Comparison of ENCODE assay signal across 23 mouse cellular contexts in genomic region chr15:97799446-97799845, GRCm38 (mm10). TPM values are rescaled to one million over a fixed set of nuclear protein-coding genes. Genes with fewer than 3 reads are reported as not detected.
A peak's percentile ranks its signal among the peaks of the same experiment; 100 is the strongest.
DNase-seq lines count a peak whose midpoint lies in the region; ATAC-seq and TF ChIP-seq lines count a peak whose summit lies in the region.
"Had no signal": no experiment of that assay in that cellular context is flagged by ENCODE, and none has a peak within 500 bp of the region (broad histone marks: within the 10 kb centered on the region; RNA-seq: fewer than 3 reads in every experiment).

No protein-coding gene starts in this region.

- DNase-seq in heart, postnatal 4 days, result no peak
- no peak for DNase-seq in midbrain, embryonic 10.5 days (ENCODE audit: low spot score)
- DNase-seq in midbrain, postnatal 0 days (ENCODE audit: low spot score), result no peak
- DNase-seq: adrenal gland, postnatal 10 days; adrenal gland, postnatal 36 days; B cell, adult 2 months; cerebellum, adult 18-20 months; cerebellum, adult 9-10 months; cerebellum, postnatal 14 days; gastrocnemius, postnatal 10 days; gastrocnemius, postnatal 36 days; heart, postnatal 14 days; kidney, adult 11 months had no signal

- no peak for TF ChIP-seq CTCF in midbrain, postnatal 0 days (IDR thresholded peaks at IDR 0.05)

- peaks cover 31% of the 10 kb centered on the region for H3K4me1 ChIP-seq in forebrain, embryonic 12.5 days
- H3K4me1 ChIP-seq in forebrain, embryonic 16.5 days (replicated peaks; ENCODE audit: control insufficient read depth, insufficient read depth, low read length), result peaks cover 13% of the 10 kb centered on the region
- peaks cover 24% of the 10 kb centered on the region for H3K4me1 ChIP-seq in heart, embryonic 13.5 days
- H3K4me1 ChIP-seq in midbrain, embryonic 10.5 days, result peaks cover 56% of the 10 kb centered on the region
- H3K4me1 ChIP-seq in midbrain, postnatal 0 days (ENCODE audit: insufficient read depth, low read length), result peaks cover 5% of the 10 kb centered on the region; the same call in 1 of the 2 replicates
- H3K4me1 ChIP-seq: intestine, embryonic 15.5 days had no signal

- H3K36me3 ChIP-seq in forebrain, embryonic 12.5 days (replicated peaks), result peaks cover 58% of the 10 kb centered on the region
- H3K36me3 ChIP-seq in forebrain, embryonic 16.5 days (ENCODE audit: control insufficient read depth, insufficient read depth), result peaks cover 5% of the 10 kb centered on the region; the same call in 1 of the 2 replicates
- peaks cover 86% of the 10 kb centered on the region for H3K36me3 ChIP-seq in heart, embryonic 13.5 days
- peaks cover 74% of the 10 kb centered on the region for H3K36me3 ChIP-seq in midbrain, embryonic 10.5 days
- H3K36me3 ChIP-seq in midbrain, postnatal 0 days (ENCODE audit: insufficient read depth, low read length), result peaks cover 45% of the 10 kb centered on the region

- WGBS in forebrain, embryonic 12.5 days, result 88% methylated on average over 11 of the region's 11 CpGs
- WGBS in forebrain, embryonic 16.5 days, result 87% methylated on average over 11 of the region's 11 CpGs
- 87% methylated on average over 11 of the region's 11 CpGs for WGBS in heart, embryonic 13.5 days
- 84% methylated on average over 11 of the region's 11 CpGs for WGBS in midbrain, embryonic 10.5 days
- 69% methylated on average over 11 of the region's 11 CpGs for WGBS in midbrain, postnatal 0 days

- ATAC-seq in forebrain, embryonic 12.5 days (ENCODE audit: low FRiP score), result no peak
- no peak for ATAC-seq in forebrain, embryonic 16.5 days
- no peak for ATAC-seq in heart, embryonic 13.5 days (ENCODE audit: extremely low read depth, insufficient number of reproducible peaks, low FRiP score, low TSS enrichment)
- no peak for ATAC-seq in midbrain, postnatal 0 days (ENCODE audit: low FRiP score)
- ATAC-seq: forebrain, embryonic 14.5 days; intestine, embryonic 15.5 days; Patski had no signal

- no peaks in the 10 kb centered on the region for H3K27me3 ChIP-seq in forebrain, embryonic 12.5 days
- H3K27me3 ChIP-seq in forebrain, embryonic 16.5 days (replicated peaks; ENCODE audit: control insufficient read depth, insufficient read depth, low read length), result no peaks in the 10 kb centered on the region
- no peaks in the 10 kb centered on the region for H3K27me3 ChIP-seq in heart, embryonic 13.5 days (replicated peaks)
- no peaks in the 10 kb centered on the region; the same call in 1 of the 2 replicates for H3K27me3 ChIP-seq in midbrain, embryonic 10.5 days (ENCODE audit: low read depth, poor library complexity, severe bottlenecking)
- no peaks in the 10 kb centered on the region for H3K27me3 ChIP-seq in midbrain, postnatal 0 days (ENCODE audit: insufficient read depth, low read length)
- H3K27me3 ChIP-seq: CH12.LX; heart, embryonic 12.5 days; hindbrain, embryonic 15.5 days; intestine, embryonic 15.5 days; Patski had no signal

- 0 out of 2 replicates have a peak overlapping the region, but pooled peaks have one; percentile 20 for H3K27ac ChIP-seq in forebrain, embryonic 12.5 days
- no peak overlapping the region for H3K27ac ChIP-seq in forebrain, embryonic 16.5 days (ENCODE audit: low read length)
- H3K27ac ChIP-seq in heart, embryonic 13.5 days (replicated peaks), result 0 out of 2 replicates have a peak overlapping the region, but pooled peaks have one; percentile 15
- H3K27ac ChIP-seq in midbrain, embryonic 10.5 days (replicated peaks), result peak overlapping the region; percentile 55
- H3K27ac ChIP-seq in midbrain, postnatal 0 days (ENCODE audit: low read depth, low read length), result no peak overlapping the region
- H3K27ac ChIP-seq: hindbrain, embryonic 15.5 days; intestine, embryonic 15.5 days had no signal

- H3K4me2 ChIP-seq in forebrain, embryonic 12.5 days, result no peak overlapping the region
- no peak overlapping the region for H3K4me2 ChIP-seq in forebrain, embryonic 16.5 days (ENCODE audit: low read length)
- H3K4me2 ChIP-seq in heart, embryonic 13.5 days, result no peak overlapping the region
- H3K4me2 ChIP-seq in midbrain, postnatal 0 days (ENCODE audit: low read depth, low read length, poor library complexity, severe bottlenecking), result no peak overlapping the region
- H3K4me2 ChIP-seq: heart, embryonic 12.5 days; hindbrain, embryonic 15.5 days; intestine, embryonic 15.5 days had no signal

- no peak overlapping the region for H3K9ac ChIP-seq in forebrain, embryonic 12.5 days
- no peak overlapping the region for H3K9ac ChIP-seq in forebrain, embryonic 16.5 days (replicated peaks; ENCODE audit: low read depth, low read length)
- H3K9ac ChIP-seq in heart, embryonic 13.5 days, result no peak overlapping the region
- H3K9ac ChIP-seq in midbrain, postnatal 0 days (replicated peaks; ENCODE audit: low read length, poor library complexity, severe bottlenecking), result no peak overlapping the region
- H3K9ac ChIP-seq: heart, embryonic 12.5 days; hindbrain, embryonic 15.5 days; intestine, embryonic 15.5 days had no signal

- H3K9me3 ChIP-seq in forebrain, embryonic 12.5 days, result no peaks in the 10 kb centered on the region
- no peaks in the 10 kb centered on the region for H3K9me3 ChIP-seq in forebrain, embryonic 16.5 days (ENCODE audit: control insufficient read depth, low read length)
- H3K9me3 ChIP-seq in heart, embryonic 13.5 days, result no peaks in the 10 kb centered on the region
- H3K9me3 ChIP-seq in midbrain, embryonic 10.5 days (replicated peaks), result no peaks in the 10 kb centered on the region
- no peaks in the 10 kb centered on the region for H3K9me3 ChIP-seq in midbrain, postnatal 0 days (ENCODE audit: low read length)
- H3K9me3 ChIP-seq: G1E; hindbrain, embryonic 15.5 days; intestine, embryonic 15.5 days had no signal

- no peak overlapping the region for H3K4me3 ChIP-seq in forebrain, embryonic 12.5 days (replicated peaks)
- H3K4me3 ChIP-seq in forebrain, embryonic 16.5 days (replicated peaks; ENCODE audit: low read length), result no peak overlapping the region
- H3K4me3 ChIP-seq in heart, embryonic 13.5 days, result no peak overlapping the region
- no peak overlapping the region for H3K4me3 ChIP-seq in midbrain, embryonic 10.5 days
- H3K4me3 ChIP-seq in midbrain, postnatal 0 days (ENCODE audit: low read depth, low read length), result no peak overlapping the region
- H3K4me3 ChIP-seq: heart, embryonic 12.5 days; hindbrain, embryonic 15.5 days; intestine, embryonic 15.5 days had no signal

RNA-seq across cellular contexts. Expression of gene Slc48a1, which starts 21.1 kb away (rescaled TPM):
- polyA plus RNA-seq in forebrain, embryonic 12.5 days (2016; fragmentation: Nextera tagmentation; extraction: Ambion mirVana), result 36.6 and 38.1 TPM in 2 replicates
- polyA plus RNA-seq in forebrain, embryonic 16.5 days (2015; fragmentation: Nextera tagmentation; extraction: Ambion mirVana), result 72.9 and 78.2 TPM in 2 replicates
- polyA plus RNA-seq in heart, embryonic 13.5 days (2015; fragmentation: Nextera tagmentation; extraction: Ambion mirVana), result 70.2 and 70.8 TPM in 2 replicates
- total RNA-seq in heart, postnatal 4 days (2021), result 10 to 100 TPM; 58.7 to 59.2 TPM
- polyA plus RNA-seq in midbrain, embryonic 10.5 days (2016; fragmentation: Nextera tagmentation; extraction: Ambion mirVana), result 30.5 and 36.3 TPM in 2 replicates
- total RNA-seq in midbrain, postnatal 0 days (2014; rRNA removed), result 61.5 and 78.8 TPM in 2 replicates
- polyA plus RNA-seq in midbrain, postnatal 0 days (2015; fragmentation: Nextera tagmentation; extraction: Ambion mirVana), result 152 and 173 TPM in 2 replicates

RNA-seq across cellular contexts. Expression of gene Rapgef3, which starts 31.7 kb away (rescaled TPM):
- polyA plus RNA-seq in forebrain, embryonic 12.5 days (2016; fragmentation: Nextera tagmentation; extraction: Ambion mirVana), result 6.2 and 6.3 TPM in 2 replicates
- polyA plus RNA-seq in forebrain, embryonic 16.5 days (2015; fragmentation: Nextera tagmentation; extraction: Ambion mirVana), result 8.9 and 13.3 TPM in 2 replicates
- polyA plus RNA-seq in heart, embryonic 13.5 days (2015; fragmentation: Nextera tagmentation; extraction: Ambion mirVana), result 22.1 and 25.4 TPM in 2 replicates
- total RNA-seq in heart, postnatal 4 days (2021), result 10 to 100 TPM; 32.7 to 33.4 TPM
- polyA plus RNA-seq in midbrain, embryonic 10.5 days (2016; fragmentation: Nextera tagmentation; extraction: Ambion mirVana), result 5.3 and 6.0 TPM in 2 replicates
- 34.9 and 39.7 TPM in 2 replicates for total RNA-seq in midbrain, postnatal 0 days (2014; rRNA removed)
- 15.8 and 16.5 TPM in 2 replicates for polyA plus RNA-seq in midbrain, postnatal 0 days (2015; fragmentation: Nextera tagmentation; extraction: Ambion mirVana)

RNA-seq across cellular contexts. Expression of gene Hdac7, which starts 44.9 kb away (rescaled TPM):
- polyA plus RNA-seq in forebrain, embryonic 12.5 days (2016; fragmentation: Nextera tagmentation; extraction: Ambion mirVana), result 23.7 and 24.1 TPM in 2 replicates
- polyA plus RNA-seq in forebrain, embryonic 16.5 days (2015; fragmentation: Nextera tagmentation; extraction: Ambion mirVana), result 21.7 and 31.1 TPM in 2 replicates
- polyA plus RNA-seq in heart, embryonic 13.5 days (2015; fragmentation: Nextera tagmentation; extraction: Ambion mirVana), result 23.4 and 23.7 TPM in 2 replicates
- 10 to 100 TPM; 51.6 to 52.0 TPM for total RNA-seq in heart, postnatal 4 days (2021)
- 23.9 and 24.7 TPM in 2 replicates for polyA plus RNA-seq in midbrain, embryonic 10.5 days (2016; fragmentation: Nextera tagmentation; extraction: Ambion mirVana)
- 22.4 and 24.2 TPM in 2 replicates for total RNA-seq in midbrain, postnatal 0 days (2014; rRNA removed)
- polyA plus RNA-seq in midbrain, postnatal 0 days (2015; fragmentation: Nextera tagmentation; extraction: Ambion mirVana), result 28.7 and 29.2 TPM in 2 replicates

Comparison
In these comparisons a context has a peak if more than half of its experiments do, and no peak if none do; other contexts are left out.
1. H3K27ac ChIP-seq: peak in forebrain, embryonic 12.5 days (single experiment), heart, embryonic 13.5 days (single experiment) and midbrain, embryonic 10.5 days (single experiment); none in forebrain, embryonic 16.5 days (single experiment) and midbrain, postnatal 0 days (single experiment).